Comparison of ENCODE assay signal across 13 mouse cellular contexts in the genomic region with DNA sequence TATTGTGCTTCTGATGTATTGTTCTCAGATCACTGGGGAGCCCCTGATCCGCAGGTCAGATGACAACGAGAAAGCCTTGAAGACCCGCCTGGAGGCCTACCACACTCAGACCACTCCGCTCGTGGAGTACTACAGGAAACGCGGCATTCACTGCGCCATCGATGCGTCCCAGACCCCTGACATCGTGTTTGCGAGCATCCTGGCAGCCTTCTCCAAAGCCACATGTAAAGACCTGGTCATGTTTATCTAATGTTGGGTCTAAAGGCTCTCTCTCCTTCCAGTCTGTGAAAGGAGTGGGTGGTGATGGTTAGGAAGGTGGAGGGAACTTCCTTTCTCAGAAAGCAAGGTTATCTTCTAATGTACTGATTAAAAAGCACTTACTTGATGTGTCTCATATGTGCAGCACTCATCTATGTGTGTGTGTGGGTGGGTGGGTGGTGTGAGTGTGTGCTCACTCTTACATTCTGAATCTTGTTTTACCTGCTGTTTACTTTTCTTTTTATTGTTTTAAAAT.
"Had no signal": no experiment of that assay in that cellular context is flagged by ENCODE, and none has a peak within 500 bp of the region (broad histone marks: within the 10 kb centered on the region; RNA-seq: fewer than 3 reads in every experiment).

No protein-coding gene starts in this region.

- H3K27me3 ChIP-seq: limb, embryonic 13.5 days; neural tube, embryonic 13.5 days had no signal

- H3K9me3 ChIP-seq: limb, embryonic 13.5 days; neural tube, embryonic 13.5 days had no signal

- H3K27ac ChIP-seq: kidney, postnatal 0 days; limb, embryonic 13.5 days; liver, embryonic 14.5 days; neural tube, embryonic 13.5 days; stomach, postnatal 0 days had no signal

- H3K4me2 ChIP-seq: limb, embryonic 13.5 days; neural tube, embryonic 13.5 days had no signal

- H3K4me3 ChIP-seq: limb, embryonic 13.5 days; neural tube, embryonic 13.5 days had no signal

- H3K9ac ChIP-seq: limb, embryonic 13.5 days; liver, embryonic 14.5 days; neural tube, embryonic 13.5 days had no signal

- DNase-seq: kidney, adult 8-10 months; kidney, postnatal 36 days; left cerebral cortex, postnatal 4 days; lung, adult 2 months; lung, postnatal 4 days; midbrain, embryonic 14.5 days; retina, postnatal 1 day; thymus, postnatal 4 days had no signal
